Mouse (Mus musculus) forebrain, embryonic 13.5 days (tissue): Measurements from ENCODE around the gene Gm10377. TPM values are rescaled to one million over a fixed set of nuclear protein-coding genes. Genes with fewer than 3 reads are reported as not detected.
"Not testable (repeated sequence)": the region's sequence is repeated elsewhere in the genome, so short reads cannot be mapped to it uniquely, and the experiment has no call there.

Experiments
- ATAC-seq: fragments of 200-750 bp; cut with Nextera tagmentation; 2 replicates; pipeline ENCODE4 v1.8.0; 2017
- H3K27ac ChIP-seq: fragments of 300-500 bp; sonication (generic); 2 replicates; pipeline ENCODE4 v1.5.1; 2015; ENCODE audit warnings: inconsistent platforms, mild to moderate bottlenecking, moderate library complexity
- H3K27me3 ChIP-seq: fragments of 300-500 bp; sonication (generic); 2 replicates; pipeline ENCODE4 v1.6.1; 2015; ENCODE audit warnings: mild to moderate bottlenecking, inconsistent platforms
- H3K36me3 ChIP-seq: fragments of 300-500 bp; sonication (generic); 2 replicates; pipeline ENCODE4 v1.6.1; 2015; ENCODE audit warnings: mild to moderate bottlenecking, inconsistent platforms; ENCODE audit not compliant: poor library complexity, severe bottlenecking
- H3K4me1 ChIP-seq: fragments of 300-500 bp; sonication (generic); 2 replicates; pipeline ENCODE4 v1.6.1; 2015; ENCODE audit warnings: inconsistent platforms
- H3K4me2 ChIP-seq: fragments of 300-500 bp; sonication (generic); 2 replicates; pipeline ENCODE4 v1.6.1; 2015; ENCODE audit warnings: inconsistent platforms, mild to moderate bottlenecking, moderate library complexity
- H3K4me3 ChIP-seq: fragments of 300-500 bp; sonication (generic); 2 replicates; pipeline ENCODE4 v1.5.1; 2015; ENCODE audit warnings: mild to moderate bottlenecking, inconsistent platforms
- H3K9ac ChIP-seq: fragments of 300-500 bp; sonication (generic); 2 replicates; pipeline ENCODE4 v1.6.1; 2015; ENCODE audit warnings: mild to moderate bottlenecking, inconsistent platforms
- H3K9me3 ChIP-seq: fragments of 300-500 bp; sonication (generic); replicated peaks from 2 replicates; pipeline ENCODE4 v1.6.1; 2016; ENCODE audit warnings: inconsistent platforms
- WGBS: fragments of 180-500 bp; shearing (Covaris S2); methylation state at CpG from one replicate; pipeline ENCODE4 v1.1.7; 2015; 5-methylcytosine and 5-hydroxymethylcytosine counted together
- polyA plus RNA-seq: library from polyadenylated mRNA; unstranded; fragments of >200 nt; fragmentation: Nextera tagmentation; extraction: Ambion mirVana; gene quantifications from 2 replicates; pipeline ENCODE4 v1.2.1, GENCODE M21; 2015

Gene Gm10377
- not detected in 2 replicates for polyA plus RNA-seq

GRCm38 (mm10) chr14:42797887-42798286, at the start of gene Gm10377:
Gene Gm10377, minus strand, starts transcription at chr14:42797987.
- not testable (repeated sequence) for H3K4me3 ChIP-seq, ATAC-seq, H3K36me3 ChIP-seq, H3K9ac ChIP-seq, H3K9me3 ChIP-seq, H3K27ac ChIP-seq, H3K27me3 ChIP-seq, H3K4me1 ChIP-seq, H3K4me2 ChIP-seq

- H3K4me2 ChIP-seq, H3K4me3 ChIP-seq, H3K36me3 ChIP-seq, H3K9me3 ChIP-seq, H3K27ac ChIP-seq, H3K4me1 ChIP-seq, ATAC-seq, H3K27me3 ChIP-seq, H3K9ac ChIP-seq: not testable (repeated sequence)
- WGBS = 100% methylated on average over 1 of the region's 1 CpGs
These were observed 29.1 kb downstream of the Gm10377 start, which contains the start of gene Gm3015 for GRCm38 (mm10) chr14:42768721-42769120. Gene Gm3015, minus strand, starts transcription at chr14:42768821.

Other genes starting within 250 kb of the Gm10377 start
- not detected in 2 replicates for gene Gm17124, start 198.1 kb downstream of the Gm10377 start, polyA plus RNA-seq
- not detected in 2 replicates for gene Gm3633, start 156.1 kb downstream of the Gm10377 start, polyA plus RNA-seq
- gene Gm10378, start 142.0 kb downstream of the Gm10377 start, polyA plus RNA-seq = not detected in 2 replicates
- gene Gm3015, start 29.2 kb downstream of the Gm10377 start, polyA plus RNA-seq = not detected in 2 replicates
- not detected in 2 replicates for gene Gm21977, start 55.5 kb upstream of the Gm10377 start, polyA plus RNA-seq
- gene Gm8082, start 195.6 kb upstream of the Gm10377 start, polyA plus RNA-seq = not detected in 2 replicates
- not detected in 2 replicates for gene Gm10376, start 217.6 kb upstream of the Gm10377 start, polyA plus RNA-seq